Comparison of ENCODE assay signal across 23 mouse cellular contexts in the genomic region with DNA sequence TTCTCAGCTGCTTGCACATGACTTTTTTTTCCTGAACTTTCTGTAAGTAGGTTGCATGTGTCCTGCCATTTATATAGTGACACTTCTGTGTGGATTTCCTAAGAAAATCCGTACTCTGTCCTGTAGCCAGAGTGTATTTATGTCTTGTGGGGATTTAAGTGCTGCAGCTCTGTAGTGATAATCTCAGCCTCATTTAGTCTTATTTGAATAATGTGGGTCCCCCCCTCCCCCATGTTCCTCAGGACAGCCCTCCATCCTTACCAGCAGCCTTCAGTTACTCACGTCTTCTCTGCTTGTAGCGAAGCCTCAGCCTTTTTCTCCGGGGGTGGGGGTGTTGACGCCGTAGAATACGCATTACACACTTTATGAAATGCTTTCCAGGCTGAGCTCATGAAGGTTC. TPM values are rescaled to one million over a fixed set of nuclear protein-coding genes. Genes with fewer than 3 reads are reported as not detected.
DNase-seq lines count a peak whose midpoint lies in the region; ATAC-seq and TF ChIP-seq lines count a peak whose summit lies in the region.
"Had no signal": no experiment of that assay in that cellular context is flagged by ENCODE, and none has a peak within 500 bp of the region (broad histone marks: within the 10 kb centered on the region; RNA-seq: fewer than 3 reads in every experiment).

No protein-coding gene starts in this region.

- peaks cover 6% of the 10 kb centered on the region; the same call in 1 of the 2 replicates for H3K4me1 ChIP-seq in midbrain, postnatal 0 days (ENCODE audit: insufficient read depth, low read length)
- peaks cover 9% of the 10 kb centered on the region for H3K4me1 ChIP-seq in midbrain, embryonic 14.5 days (ENCODE audit: control insufficient read depth, insufficient read depth, low read length)
- H3K4me1 ChIP-seq in small intestine, adult 2 months (ENCODE audit: control insufficient read depth, insufficient read depth, insufficient read length, low read length), result peaks cover 8% of the 10 kb centered on the region; the same call in 1 of the 2 replicates

- H3K9ac ChIP-seq in midbrain, postnatal 0 days (replicated peaks; ENCODE audit: low read length, poor library complexity, severe bottlenecking), result 0 out of 2 replicates have a peak overlapping the region, but pooled peaks have one; percentile 8
- no peak overlapping the region for H3K9ac ChIP-seq in midbrain, embryonic 14.5 days (replicated peaks; ENCODE audit: low read length)
- H3K9ac ChIP-seq: embryonic facial prominence, embryonic 12.5 days; forebrain, embryonic 13.5 days; forebrain, embryonic 15.5 days had no signal

- no peak for TF ChIP-seq CTCF in layer of hippocampus, adult 2 months (conservative IDR thresholded peaks at IDR 0.05)
- TF ChIP-seq CTCF in midbrain, postnatal 0 days (IDR thresholded peaks at IDR 0.05), result no peak
- TF ChIP-seq CTCF in small intestine, adult 2 months (IDR thresholded peaks at IDR 0.05; ENCODE audit: extremely low read depth, insufficient read length, insufficient replicate concordance, low read depth, low read length), result no peak

- no peaks in the 10 kb centered on the region for H3K9me3 ChIP-seq in midbrain, postnatal 0 days (ENCODE audit: low read length)
- H3K9me3 ChIP-seq in midbrain, embryonic 14.5 days (ENCODE audit: control insufficient read depth, low read length), result no peaks in the 10 kb centered on the region
- H3K9me3 ChIP-seq: embryonic facial prominence, embryonic 10.5 days; embryonic facial prominence, embryonic 12.5 days; forebrain, embryonic 13.5 days; forebrain, embryonic 15.5 days; G1E had no signal

- H3K4me3 ChIP-seq in layer of hippocampus, adult 2 months, result no peak overlapping the region; the same call in 1 of the 2 replicates
- H3K4me3 ChIP-seq in midbrain, postnatal 0 days (ENCODE audit: low read depth, low read length), result no peak overlapping the region
- H3K4me3 ChIP-seq in midbrain, embryonic 14.5 days (replicated peaks; ENCODE audit: low read depth, low read length), result no peak overlapping the region
- peak overlapping the region; percentile 16; the same call in 1 of the 2 replicates for H3K4me3 ChIP-seq in small intestine, adult 2 months (ENCODE audit: low read depth, low read length)
- H3K4me3 ChIP-seq: embryonic facial prominence, embryonic 10.5 days; embryonic facial prominence, embryonic 12.5 days; forebrain, embryonic 13.5 days; forebrain, embryonic 15.5 days had no signal

- 0 out of 2 replicates have a peak overlapping the region, but pooled peaks have one; percentile 10 for H3K27ac ChIP-seq in layer of hippocampus, adult 2 months
- H3K27ac ChIP-seq in midbrain, postnatal 0 days (ENCODE audit: low read depth, low read length), result no peak overlapping the region
- no peak overlapping the region for H3K27ac ChIP-seq in midbrain, embryonic 14.5 days (replicated peaks; ENCODE audit: low read depth, low read length)
- no peak overlapping the region for H3K27ac ChIP-seq in small intestine, adult 2 months (ENCODE audit: insufficient read depth, low read depth, low read length)
- H3K27ac ChIP-seq: embryonic facial prominence, embryonic 10.5 days; embryonic facial prominence, embryonic 12.5 days; forebrain, embryonic 13.5 days; forebrain, embryonic 15.5 days had no signal

- no peaks in the 10 kb centered on the region for H3K27me3 ChIP-seq in midbrain, postnatal 0 days (ENCODE audit: insufficient read depth, low read length)
- no peaks in the 10 kb centered on the region for H3K27me3 ChIP-seq in midbrain, embryonic 14.5 days (ENCODE audit: control insufficient read depth, insufficient read depth, low read length)
- H3K27me3 ChIP-seq in small intestine, adult 2 months (ENCODE audit: control insufficient read depth, insufficient read depth, low read length), result no peaks in the 10 kb centered on the region
- H3K27me3 ChIP-seq: CH12.LX; embryonic facial prominence, embryonic 12.5 days; forebrain, embryonic 13.5 days; forebrain, embryonic 15.5 days; Patski had no signal

- WGBS in midbrain, postnatal 0 days, result 94% methylated on average over 7 of the region's 7 CpGs
- WGBS in midbrain, embryonic 14.5 days, result 92% methylated on average over 7 of the region's 7 CpGs
- 95% methylated on average over 7 of the region's 7 CpGs for WGBS in small intestine, adult 2 months

- no peak overlapping the region for H3K4me2 ChIP-seq in midbrain, postnatal 0 days (ENCODE audit: low read depth, low read length, poor library complexity, severe bottlenecking)
- H3K4me2 ChIP-seq in midbrain, embryonic 14.5 days (ENCODE audit: low read length), result no peak overlapping the region
- H3K4me2 ChIP-seq: embryonic facial prominence, embryonic 12.5 days; forebrain, embryonic 13.5 days; forebrain, embryonic 15.5 days had no signal

- no peak for DNase-seq in layer of hippocampus, adult 2 months (ENCODE audit: low spot score in 2 of 2)
- no peak for DNase-seq in layer of hippocampus, adult 9-10 months (ENCODE audit: low spot score)
- DNase-seq in midbrain, postnatal 0 days (ENCODE audit: low spot score), result no peak
- no peak for DNase-seq in midbrain, embryonic 14.5 days
- DNase-seq: adrenal gland, adult 8-10 months; adrenal gland, postnatal 14 days; adrenal gland, postnatal 36 days; B cell, adult 2 months; cerebellum, adult 11-12 months; cerebellum, adult 2 months; cerebellum, adult 9-10 months; cerebellum, postnatal 10 days; cerebellum, postnatal 25 days had no signal

- peaks cover 2% of the 10 kb centered on the region; the same call in 1 of the 2 replicates for H3K36me3 ChIP-seq in midbrain, postnatal 0 days (ENCODE audit: insufficient read depth, low read length)
- 0 out of 2 replicates have a peak, but pooled peaks cover 3% of the 10 kb centered on the region for H3K36me3 ChIP-seq in midbrain, embryonic 14.5 days (ENCODE audit: control insufficient read depth, insufficient read depth, low read length)
- H3K36me3 ChIP-seq in small intestine, adult 2 months (ENCODE audit: control insufficient read depth, insufficient read depth, low read length), result peaks cover 30% of the 10 kb centered on the region
- H3K36me3 ChIP-seq: embryonic facial prominence, embryonic 12.5 days; forebrain, embryonic 15.5 days had no signal

- no peak for TF ChIP-seq POLR2A in small intestine, adult 2 months (IDR thresholded peaks at IDR 0.05; ENCODE audit: low read depth, low read length)

- no peak for ATAC-seq in midbrain, postnatal 0 days (ENCODE audit: low FRiP score)
- ATAC-seq in midbrain, embryonic 14.5 days (ENCODE audit: low FRiP score, low TSS enrichment), result no peak
- ATAC-seq: activated CD4-positive, CD25-positive, alpha-beta regulatory T cell, adult 4 months; CD4-positive, CD25-positive, alpha-beta regulatory T cell, adult 4 months; forebrain, embryonic 13.5 days; forebrain, embryonic 15.5 days; Patski had no signal

RNA-seq across cellular contexts. Expression of a gene that starts 3.7 kb away (rescaled TPM):
- total RNA-seq in layer of hippocampus, adult 2 months (2021), result 10 to 100 TPM; 39.0 to 40.5 TPM
- total RNA-seq in midbrain, postnatal 0 days (2014; rRNA removed), result 21.7 and 28.0 TPM in 2 replicates
- polyA plus RNA-seq in midbrain, postnatal 0 days (2015; fragmentation: Nextera tagmentation; extraction: Ambion mirVana), result 12.8 and 14.6 TPM in 2 replicates
- 21.1 and 22.0 TPM in 2 replicates for polyA plus RNA-seq in midbrain, embryonic 14.5 days (2014; fragmentation: Nextera tagmentation; extraction: Ambion mirVana)
- polyA plus RNA-seq in small intestine, adult 2 months (2012; rRNA removed), result 35.2 and 111 TPM in 2 replicates

RNA-seq across cellular contexts. Expression of a gene that starts 6.5 kb away (rescaled TPM):
- 100 to 1,000 TPM; 121 to 136 TPM for total RNA-seq in layer of hippocampus, adult 2 months (2021)
- total RNA-seq in midbrain, postnatal 0 days (2014; rRNA removed), result 92.1 and 121 TPM in 2 replicates
- polyA plus RNA-seq in midbrain, postnatal 0 days (2015; fragmentation: Nextera tagmentation; extraction: Ambion mirVana), result 378 and 395 TPM in 2 replicates
- polyA plus RNA-seq in midbrain, embryonic 14.5 days (2014; fragmentation: Nextera tagmentation; extraction: Ambion mirVana), result 281 and 329 TPM in 2 replicates
- 47.2 and 75.8 TPM in 2 replicates for polyA plus RNA-seq in small intestine, adult 2 months (2012; rRNA removed)
